Mouse (Mus musculus): ENCODE data around the gene Rspo4. TPM values are rescaled to one million over a fixed set of nuclear protein-coding genes. Genes with fewer than 3 reads are reported as not detected.

Rspo4 gene
- polyA plus RNA-seq, 1 experiment from 2014 or later: not detected

- 37% methylated on average over 15 of the region's 15 CpGs for WGBS (ENCODE audit: insufficient replicate concordance)
- H3K9me3 ChIP-seq (replicated peaks): no peaks in the 10 kb centered on the region
Observed at GRCm38 (mm10) chr2:151893122-151893774, 50.5 kb downstream of the Rspo4 start.

GRCm38 (mm10) chr2:151894209-151894980 is 51.7 kb downstream of the Rspo4 start:
- H3K36me3 ChIP-seq (replicated peaks): no peaks in the 10 kb centered on the region
- H3K4me3 ChIP-seq (replicated peaks): no peak overlapping the region
- H3K27me3 ChIP-seq: no peaks in the 10 kb centered on the region
- H3K9me3 ChIP-seq (replicated peaks): no peaks in the 10 kb centered on the region
- no peak overlapping the region for H3K4me2 ChIP-seq
- no peak overlapping the region for H3K27ac ChIP-seq (replicated peaks)
- ATAC-seq (ENCODE audit: insufficient read depth): no peak
- no peaks in the 10 kb centered on the region for H3K4me1 ChIP-seq (replicated peaks)
- 59% methylated on average over 8 of the region's 8 CpGs for WGBS (ENCODE audit: insufficient replicate concordance)
- no peak overlapping the region for H3K9ac ChIP-seq

More at GRCm38 (mm10) chr2:151893122-151893774, 50.5 kb downstream of the Rspo4 start:
- Histone ChIP-seq H3K4me1 (replicated peaks) (no peaks in the 10 kb centered on the region), H3K4me3 (replicated peaks) (no peak overlapping the region), H3K4me2 (no peak overlapping the region), H3K27me3 (no peaks in the 10 kb centered on the region), H3K9ac (no peak overlapping the region), H3K27ac (replicated peaks) (no peak overlapping the region), H3K36me3 (replicated peaks) (no peaks in the 10 kb centered on the region)
- no peak for ATAC-seq (ENCODE audit: insufficient read depth)

GRCm38 (mm10) chr2:151895911-151896310 is 53.2 kb downstream of the Rspo4 start:
- 58% methylated on average over 5 of the region's 5 CpGs for WGBS (ENCODE audit: insufficient replicate concordance)
- no peak overlapping the region for H3K4me3 ChIP-seq (replicated peaks)
- no peak for ATAC-seq (ENCODE audit: insufficient read depth)

GRCm38 (mm10) chr2:151898106-151898505 is 55.4 kb downstream of the Rspo4 start:
- H3K36me3 ChIP-seq (replicated peaks): no peaks in the 10 kb centered on the region
- ATAC-seq (ENCODE audit: insufficient read depth): no peak
- 41% methylated on average over 1 of the region's 1 CpGs for WGBS (ENCODE audit: insufficient replicate concordance)

More at GRCm38 (mm10) chr2:151895911-151896310, 53.2 kb downstream of the Rspo4 start:
- Histone ChIP-seq H3K4me2 (no peak overlapping the region), H3K27ac (replicated peaks) (no peak overlapping the region), H3K27me3 (no peaks in the 10 kb centered on the region), H3K4me1 (replicated peaks) (no peaks in the 10 kb centered on the region), H3K36me3 (replicated peaks) (no peaks in the 10 kb centered on the region), H3K9ac (no peak overlapping the region), H3K9me3 (replicated peaks) (no peaks in the 10 kb centered on the region)

GRCm38 (mm10) chr2:151900845-151901244 is 58.1 kb downstream of the Rspo4 start:
- no peaks in the 10 kb centered on the region for H3K9me3 ChIP-seq (replicated peaks)
- H3K9ac ChIP-seq: no peak overlapping the region
- WGBS (ENCODE audit: insufficient replicate concordance): 41% methylated on average over 4 of the region's 4 CpGs
- ATAC-seq (ENCODE audit: insufficient read depth): no peak
- H3K27me3 ChIP-seq: no peaks in the 10 kb centered on the region
- H3K27ac ChIP-seq (replicated peaks): no peak overlapping the region
- no peak overlapping the region for H3K4me3 ChIP-seq (replicated peaks)
- H3K4me1 ChIP-seq (replicated peaks): no peaks in the 10 kb centered on the region
- H3K36me3 ChIP-seq (replicated peaks): no peaks in the 10 kb centered on the region
- no peak overlapping the region for H3K4me2 ChIP-seq

More at GRCm38 (mm10) chr2:151898106-151898505, 55.4 kb downstream of the Rspo4 start:
- H3K4me2 ChIP-seq: no peak overlapping the region
- H3K9me3 ChIP-seq (replicated peaks): no peaks in the 10 kb centered on the region
- H3K4me3 ChIP-seq (replicated peaks): no peak overlapping the region
- no peak overlapping the region for H3K9ac ChIP-seq
- no peaks in the 10 kb centered on the region for H3K4me1 ChIP-seq (replicated peaks)
- no peaks in the 10 kb centered on the region for H3K27me3 ChIP-seq
- no peak overlapping the region for H3K27ac ChIP-seq (replicated peaks)

GRCm38 (mm10) chr2:151903267-151903666 is 60.5 kb downstream of the Rspo4 start:
- Histone ChIP-seq H3K27ac (replicated peaks) (no peak overlapping the region), H3K27me3 (no peaks in the 10 kb centered on the region), H3K9me3 (replicated peaks) (no peaks in the 10 kb centered on the region), H3K4me1 (replicated peaks) (no peaks in the 10 kb centered on the region), H3K36me3 (replicated peaks) (no peaks in the 10 kb centered on the region), H3K9ac (no peak overlapping the region), H3K4me3 (replicated peaks) (no peak overlapping the region), H3K4me2 (no peak overlapping the region)
- ATAC-seq (ENCODE audit: insufficient read depth): no peak
- 68% methylated on average over 6 of the region's 6 CpGs for WGBS (ENCODE audit: insufficient replicate concordance)

GRCm38 (mm10) chr2:151903933-151904332 is 61.2 kb downstream of the Rspo4 start:
- no peak for ATAC-seq (ENCODE audit: insufficient read depth)
- no peaks in the 10 kb centered on the region for H3K36me3 ChIP-seq (replicated peaks)
- no peak overlapping the region for H3K27ac ChIP-seq (replicated peaks)
- no peaks in the 10 kb centered on the region for H3K27me3 ChIP-seq
- WGBS (ENCODE audit: insufficient replicate concordance): 67% methylated on average over 4 of the region's 4 CpGs
- H3K4me1 ChIP-seq (replicated peaks): no peaks in the 10 kb centered on the region
- no peak overlapping the region for H3K9ac ChIP-seq
- H3K4me3 ChIP-seq (replicated peaks): no peak overlapping the region
- no peak overlapping the region for H3K4me2 ChIP-seq
- H3K9me3 ChIP-seq (replicated peaks): no peaks in the 10 kb centered on the region

GRCm38 (mm10) chr2:151904636-151905035 is 61.9 kb downstream of the Rspo4 start:
- Histone ChIP-seq H3K4me1 (replicated peaks) (no peaks in the 10 kb centered on the region), H3K27me3 (no peaks in the 10 kb centered on the region), H3K27ac (replicated peaks) (no peak overlapping the region), H3K9ac (no peak overlapping the region), H3K4me3 (replicated peaks) (no peak overlapping the region), H3K9me3 (replicated peaks) (no peaks in the 10 kb centered on the region), H3K4me2 (no peak overlapping the region), H3K36me3 (replicated peaks) (no peaks in the 10 kb centered on the region)
- no peak for ATAC-seq (ENCODE audit: insufficient read depth)
- WGBS (ENCODE audit: insufficient replicate concordance): 57% methylated on average over 3 of the region's 3 CpGs

GRCm38 (mm10) chr2:151907020-151907419 is 64.3 kb downstream of the Rspo4 start:
- H3K36me3 ChIP-seq (replicated peaks): no peaks in the 10 kb centered on the region
- no peak overlapping the region for H3K4me3 ChIP-seq (replicated peaks)
- no peak overlapping the region for H3K27ac ChIP-seq (replicated peaks)
- 35% methylated on average over 2 of the region's 2 CpGs for WGBS (ENCODE audit: insufficient replicate concordance)
- H3K4me2 ChIP-seq: no peak overlapping the region
- H3K9me3 ChIP-seq (replicated peaks): no peaks in the 10 kb centered on the region
- no peak for ATAC-seq (ENCODE audit: insufficient read depth)
- H3K27me3 ChIP-seq: no peaks in the 10 kb centered on the region
- H3K4me1 ChIP-seq (replicated peaks): no peaks in the 10 kb centered on the region
- H3K9ac ChIP-seq: no peak overlapping the region

GRCm38 (mm10) chr2:151909386-151909785 is 66.7 kb downstream of the Rspo4 start:
- no peaks in the 10 kb centered on the region for H3K27me3 ChIP-seq
- H3K27ac ChIP-seq (replicated peaks): no peak overlapping the region
- no peaks in the 10 kb centered on the region for H3K36me3 ChIP-seq (replicated peaks)
- H3K4me2 ChIP-seq: no peak overlapping the region
- no peaks in the 10 kb centered on the region for H3K9me3 ChIP-seq (replicated peaks)
- no peak overlapping the region for H3K9ac ChIP-seq
- H3K4me3 ChIP-seq (replicated peaks): no peak overlapping the region
- H3K4me1 ChIP-seq (replicated peaks): no peaks in the 10 kb centered on the region
- ATAC-seq (ENCODE audit: insufficient read depth): no peak
- 62% methylated on average over 3 of the region's 3 CpGs for WGBS (ENCODE audit: insufficient replicate concordance)

GRCm38 (mm10) chr2:151910498-151910897 is 67.8 kb downstream of the Rspo4 start:
- WGBS (ENCODE audit: insufficient replicate concordance): 26% methylated on average over 5 of the region's 5 CpGs
- no peak overlapping the region for H3K4me2 ChIP-seq
- no peaks in the 10 kb centered on the region for H3K4me1 ChIP-seq (replicated peaks)
- H3K27ac ChIP-seq (replicated peaks): no peak overlapping the region
- no peaks in the 10 kb centered on the region for H3K9me3 ChIP-seq (replicated peaks)
- no peaks in the 10 kb centered on the region for H3K27me3 ChIP-seq
- no peak for ATAC-seq (ENCODE audit: insufficient read depth)
- H3K4me3 ChIP-seq (replicated peaks): no peak overlapping the region
- H3K36me3 ChIP-seq (replicated peaks): no peaks in the 10 kb centered on the region
- H3K9ac ChIP-seq: no peak overlapping the region
